Mouse (Mus musculus): Measurements from ENCODE around the gene Mdfic. TPM values are rescaled to one million over a fixed set of nuclear protein-coding genes. Genes with fewer than 3 reads are reported as not detected.

Mdfic gene
- polyA plus RNA-seq, 1 experiment = 5.4 TPM

GRCm38 (mm10) chr6:15751375-15751774 lies 30.9 kb downstream of the Mdfic start:
- TF ChIP-seq POLR2A (IDR thresholded peaks at IDR 0.05; ENCODE audit: insufficient read depth, low read length) = no peak
- TF ChIP-seq CTCF (IDR thresholded peaks at IDR 0.05; ENCODE audit: low read depth, low read length) = no peak
- no peak for TF ChIP-seq EP300 (IDR thresholded peaks at IDR 0.05; ENCODE audit: insufficient read depth, low read depth, low read length)
- H3K36me3 ChIP-seq (ENCODE audit: control insufficient read depth, insufficient read depth, low read length, poor library complexity, severe bottlenecking) = no peaks in the 10 kb centered on the region
- no peak overlapping the region for H3K4me3 ChIP-seq (ENCODE audit: low read depth, low read length)

GRCm38 (mm10) chr6:15752160-15752559 lies 31.7 kb downstream of the Mdfic start:
- no peak overlapping the region for H3K4me3 ChIP-seq (ENCODE audit: low read depth, low read length)
- H3K9me3 ChIP-seq (replicated peaks; ENCODE audit: control insufficient read depth, insufficient read depth, low read length, poor library complexity, severe bottlenecking) = no peaks in the 10 kb centered on the region
- H3K36me3 ChIP-seq (ENCODE audit: control insufficient read depth, insufficient read depth, low read length, poor library complexity, severe bottlenecking) = no peaks in the 10 kb centered on the region
- no peaks in the 10 kb centered on the region for H3K4me1 ChIP-seq (ENCODE audit: control insufficient read depth, insufficient read depth, low read length)
- no peak overlapping the region for H3K27ac ChIP-seq (ENCODE audit: insufficient read depth, low read length)
- no peak overlapping the region for H3K9ac ChIP-seq (ENCODE audit: low read depth, poor library complexity, severe bottlenecking)
- TF ChIP-seq POLR2A (IDR thresholded peaks at IDR 0.05; ENCODE audit: insufficient read depth, low read length) (no peak), EP300 (IDR thresholded peaks at IDR 0.05; ENCODE audit: insufficient read depth, low read depth, low read length) (no peak), CTCF (IDR thresholded peaks at IDR 0.05; ENCODE audit: low read depth, low read length) (no peak)
- H3K27me3 ChIP-seq (ENCODE audit: control insufficient read depth, insufficient read depth, low read length, poor library complexity, severe bottlenecking) = no peaks in the 10 kb centered on the region

More at GRCm38 (mm10) chr6:15751375-15751774, 30.9 kb downstream of the Mdfic start:
- Histone ChIP-seq H3K9ac (ENCODE audit: low read depth, poor library complexity, severe bottlenecking) (no peak overlapping the region), H3K4me1 (ENCODE audit: control insufficient read depth, insufficient read depth, low read length) (no peaks in the 10 kb centered on the region), H3K27me3 (ENCODE audit: control insufficient read depth, insufficient read depth, low read length, poor library complexity, severe bottlenecking) (no peaks in the 10 kb centered on the region), H3K27ac (ENCODE audit: insufficient read depth, low read length) (no peak overlapping the region), H3K9me3 (replicated peaks; ENCODE audit: control insufficient read depth, insufficient read depth, low read length, poor library complexity, severe bottlenecking) (no peaks in the 10 kb centered on the region)

DNA sequence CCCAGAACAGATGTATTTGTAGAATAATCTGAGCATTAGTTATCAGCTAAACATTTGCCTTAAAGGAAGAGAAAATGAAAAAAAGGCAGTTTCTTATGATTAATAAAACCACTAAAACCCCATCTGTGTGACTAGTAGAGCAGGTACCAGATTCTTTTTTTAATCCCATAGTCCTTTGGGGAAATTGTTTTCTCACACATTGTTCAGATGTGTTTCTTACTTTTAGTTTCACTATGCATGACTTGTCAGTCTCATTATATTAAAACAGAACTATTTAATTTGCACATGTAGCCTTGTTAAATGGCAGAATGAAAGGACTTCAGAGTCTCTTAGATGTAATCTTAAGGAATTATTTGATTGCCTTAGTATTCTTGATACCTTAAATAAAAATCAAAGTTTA lies 32.7 kb downstream of the Mdfic start:
- no peaks in the 10 kb centered on the region for H3K27me3 ChIP-seq (ENCODE audit: control insufficient read depth, insufficient read depth, low read length, poor library complexity, severe bottlenecking)
- H3K4me3 ChIP-seq (ENCODE audit: low read depth, low read length) = no peak overlapping the region
- no peaks in the 10 kb centered on the region for H3K36me3 ChIP-seq (ENCODE audit: control insufficient read depth, insufficient read depth, low read length, poor library complexity, severe bottlenecking)
- H3K9me3 ChIP-seq (replicated peaks; ENCODE audit: control insufficient read depth, insufficient read depth, low read length, poor library complexity, severe bottlenecking) = no peaks in the 10 kb centered on the region
- TF ChIP-seq POLR2A (IDR thresholded peaks at IDR 0.05; ENCODE audit: insufficient read depth, low read length) = no peak
- no peak for TF ChIP-seq EP300 (IDR thresholded peaks at IDR 0.05; ENCODE audit: insufficient read depth, low read depth, low read length)
- no peak for TF ChIP-seq CTCF (IDR thresholded peaks at IDR 0.05; ENCODE audit: low read depth, low read length)
- no peak overlapping the region for H3K27ac ChIP-seq (ENCODE audit: insufficient read depth, low read length)
- H3K4me1 ChIP-seq (ENCODE audit: control insufficient read depth, insufficient read depth, low read length) = no peaks in the 10 kb centered on the region
- no peak overlapping the region for H3K9ac ChIP-seq (ENCODE audit: low read depth, poor library complexity, severe bottlenecking)

GRCm38 (mm10) chr6:15758394-15758793 lies 37.9 kb downstream of the Mdfic start:
- H3K9me3 ChIP-seq (replicated peaks; ENCODE audit: control insufficient read depth, insufficient read depth, low read length, poor library complexity, severe bottlenecking) = no peaks in the 10 kb centered on the region
- TF ChIP-seq EP300 (IDR thresholded peaks at IDR 0.05; ENCODE audit: insufficient read depth, low read depth, low read length) = no peak
- TF ChIP-seq POLR2A (IDR thresholded peaks at IDR 0.05; ENCODE audit: insufficient read depth, low read length) = no peak
- no peak for TF ChIP-seq CTCF (IDR thresholded peaks at IDR 0.05; ENCODE audit: low read depth, low read length)
- no peak overlapping the region for H3K4me3 ChIP-seq (ENCODE audit: low read depth, low read length)

GRCm38 (mm10) chr6:15760750-15761149 lies 40.3 kb downstream of the Mdfic start:
- no peak overlapping the region for H3K4me3 ChIP-seq (ENCODE audit: low read depth, low read length)
- no peaks in the 10 kb centered on the region for H3K36me3 ChIP-seq (ENCODE audit: control insufficient read depth, insufficient read depth, low read length, poor library complexity, severe bottlenecking)
- no peak overlapping the region for H3K27ac ChIP-seq (ENCODE audit: insufficient read depth, low read length)
- TF ChIP-seq EP300 (IDR thresholded peaks at IDR 0.05; ENCODE audit: insufficient read depth, low read depth, low read length) (no peak), CTCF (IDR thresholded peaks at IDR 0.05; ENCODE audit: low read depth, low read length) (no peak), POLR2A (IDR thresholded peaks at IDR 0.05; ENCODE audit: insufficient read depth, low read length) (no peak)
- no peak overlapping the region for H3K9ac ChIP-seq (ENCODE audit: low read depth, poor library complexity, severe bottlenecking)
- no peaks in the 10 kb centered on the region for H3K27me3 ChIP-seq (ENCODE audit: control insufficient read depth, insufficient read depth, low read length, poor library complexity, severe bottlenecking)
- H3K4me1 ChIP-seq (ENCODE audit: control insufficient read depth, insufficient read depth, low read length) = no peaks in the 10 kb centered on the region
- H3K9me3 ChIP-seq (replicated peaks; ENCODE audit: control insufficient read depth, insufficient read depth, low read length, poor library complexity, severe bottlenecking) = no peaks in the 10 kb centered on the region

More at GRCm38 (mm10) chr6:15758394-15758793, 37.9 kb downstream of the Mdfic start:
- no peaks in the 10 kb centered on the region for H3K4me1 ChIP-seq (ENCODE audit: control insufficient read depth, insufficient read depth, low read length)
- no peak overlapping the region for H3K27ac ChIP-seq (ENCODE audit: insufficient read depth, low read length)
- no peaks in the 10 kb centered on the region for H3K36me3 ChIP-seq (ENCODE audit: control insufficient read depth, insufficient read depth, low read length, poor library complexity, severe bottlenecking)
- H3K27me3 ChIP-seq (ENCODE audit: control insufficient read depth, insufficient read depth, low read length, poor library complexity, severe bottlenecking) = no peaks in the 10 kb centered on the region
- H3K9ac ChIP-seq (ENCODE audit: low read depth, poor library complexity, severe bottlenecking) = no peak overlapping the region

- H3K36me3 ChIP-seq (ENCODE audit: control insufficient read depth, insufficient read depth, low read length, poor library complexity, severe bottlenecking) = no peaks in the 10 kb centered on the region
- no peak for TF ChIP-seq CTCF (IDR thresholded peaks at IDR 0.05; ENCODE audit: low read depth, low read length)
- no peak for TF ChIP-seq POLR2A (IDR thresholded peaks at IDR 0.05; ENCODE audit: insufficient read depth, low read length)
- TF ChIP-seq EP300 (IDR thresholded peaks at IDR 0.05; ENCODE audit: insufficient read depth, low read depth, low read length) = no peak
- no peaks in the 10 kb centered on the region for H3K27me3 ChIP-seq (ENCODE audit: control insufficient read depth, insufficient read depth, low read length, poor library complexity, severe bottlenecking)
- H3K9ac ChIP-seq (ENCODE audit: low read depth, poor library complexity, severe bottlenecking) = no peak overlapping the region
- H3K27ac ChIP-seq (ENCODE audit: insufficient read depth, low read length) = no peak overlapping the region
- no peaks in the 10 kb centered on the region for H3K4me1 ChIP-seq (ENCODE audit: control insufficient read depth, insufficient read depth, low read length)
- no peaks in the 10 kb centered on the region for H3K9me3 ChIP-seq (replicated peaks; ENCODE audit: control insufficient read depth, insufficient read depth, low read length, poor library complexity, severe bottlenecking)
- H3K4me3 ChIP-seq (ENCODE audit: low read depth, low read length) = no peak overlapping the region
Measured at GRCm38 (mm10) chr6:15764039-15764438, 43.6 kb downstream of the Mdfic start.

Data from ES-Bruce4 (cell line).